Mouse (Mus musculus) layer of hippocampus, postnatal 14 days (tissue): ENCODE results near the gene Skap1. TPM values are rescaled to one million over a fixed set of nuclear protein-coding genes. Genes with fewer than 3 reads are reported as not detected.
A peak's percentile ranks its signal among the peaks of the same experiment; 100 is the strongest.
"Not testable (repeated sequence)": the region's sequence is repeated elsewhere in the genome, so short reads cannot be mapped to it uniquely, and the experiment has no call there.

Experiments
- DNase-seq, 2 experiments: peaks; one replicate each; pipeline ENCODE4 v3.0.0; 2021 to 2022; ENCODE audit warnings: low spot score in 2 of 2, mixed read lengths in 1 of 2
- total RNA-seq, 2 experiments: library from RNA; stranded (reverse); gene quantifications; 2 replicates each; pipeline ENCODE4 v1.2.3; 2021

The Skap1 gene
- total RNA-seq, 2 experiments from 2014 or later, result 0.78 to 1.5 TPM

- no peak for DNase-seq
These were observed 221.0 kb downstream of the Skap1 start for GRCm38 (mm10) chr11:96685381-96685780.

- no peak for DNase-seq
These were observed 222.4 kb downstream of the Skap1 start for GRCm38 (mm10) chr11:96686713-96687280.

GRCm38 (mm10) chr11:96692250-96692649 lies 227.9 kb downstream of the Skap1 start:
- no peak for DNase-seq

- no peak for DNase-seq
These were observed 229.0 kb downstream of the Skap1 start for GRCm38 (mm10) chr11:96693360-96693759.

- DNase-seq, result no peak
These were observed 230.4 kb downstream of the Skap1 start for GRCm38 (mm10) chr11:96694774-96695173.

- no peak for DNase-seq
These were observed 231.9 kb downstream of the Skap1 start for GRCm38 (mm10) chr11:96696168-96696727.

- DNase-seq, result no peak
These were observed 232.6 kb downstream of the Skap1 start for GRCm38 (mm10) chr11:96696842-96697455.

GRCm38 (mm10) chr11:96697467-96697866 lies 233.1 kb downstream of the Skap1 start:
- no peak for DNase-seq

- no peak for DNase-seq
These were observed 239.4 kb downstream of the Skap1 start for GRCm38 (mm10) chr11:96703813-96704212.

- no peak for DNase-seq
These were observed 246.9 kb downstream of the Skap1 start for GRCm38 (mm10) chr11:96711268-96711667.

- DNase-seq, result no peak
These were observed 247.3 kb downstream of the Skap1 start for GRCm38 (mm10) chr11:96711670-96712069.

- DNase-seq, result no peak
These were observed 249.0 kb downstream of the Skap1 start for GRCm38 (mm10) chr11:96713210-96714005.

GRCm38 (mm10) chr11:96714011-96714410 lies 249.6 kb downstream of the Skap1 start:
- no peak for DNase-seq

- not testable (repeated sequence) for DNase-seq
These were observed 250.8 kb downstream of the Skap1 start for GRCm38 (mm10) chr11:96715168-96715567.

GRCm38 (mm10) chr11:96718609-96719008 lies 254.2 kb downstream of the Skap1 start:
- no peak for DNase-seq

GRCm38 (mm10) chr11:96725833-96726232 lies 261.4 kb downstream of the Skap1 start:
- DNase-seq, result no peak

- DNase-seq, result no peak
These were observed 264.2 kb downstream of the Skap1 start for GRCm38 (mm10) chr11:96728577-96728976.

GRCm38 (mm10) chr11:96729462-96729861 lies 265.1 kb downstream of the Skap1 start:
- DNase-seq, result peak in 1 of 2 experiments; percentile 49

GRCm38 (mm10) chr11:96730327-96730726 lies 265.9 kb downstream of the Skap1 start:
- no peak for DNase-seq

GRCm38 (mm10) chr11:96732657-96733056 lies 268.3 kb downstream of the Skap1 start:
- DNase-seq, result no peak

- peak in 1 of 2 experiments; percentile 46 for DNase-seq
These were observed 271.5 kb downstream of the Skap1 start for GRCm38 (mm10) chr11:96735908-96736307.

- DNase-seq, result no peak
These were observed 272.0 kb downstream of the Skap1 start for GRCm38 (mm10) chr11:96736361-96736760.
